Mouse (Mus musculus) heart, embryonic 11.5 days (tissue): ENCODE measurements around the gene Nmnat2. TPM values are rescaled to one million over a fixed set of nuclear protein-coding genes. Genes with fewer than 3 reads are reported as not detected.

Source experiments
- ATAC-seq: fragments of 200-750 bp; cut with Nextera tagmentation; replicated peaks from 2 replicates; pipeline ENCODE4 v1.8.0; 2017; ENCODE audit warnings: moderate library complexity; ENCODE audit not compliant: insufficient number of reproducible peaks, low FRiP score, low TSS enrichment
- H3K27ac ChIP-seq: fragments of 300-500 bp; sonication (generic); 2 replicates; pipeline ENCODE4 v1.5.1; 2014; ENCODE audit warnings: mild to moderate bottlenecking, low read depth, low read length
- H3K27me3 ChIP-seq: fragments of 300-500 bp; sonication (generic); 2 replicates; pipeline ENCODE4 v1.6.1; 2014; ENCODE audit warnings: mild to moderate bottlenecking, low read length, mixed read lengths; ENCODE audit not compliant: control insufficient read depth, insufficient read depth
- H3K36me3 ChIP-seq: fragments of 300-500 bp; sonication (generic); 2 replicates; pipeline ENCODE4 v1.6.1; 2014; ENCODE audit warnings: mild to moderate bottlenecking, low read length, moderate library complexity, mixed read lengths; ENCODE audit not compliant: control insufficient read depth, insufficient read depth
- H3K4me1 ChIP-seq: fragments of 300-500 bp; sonication (generic); 2 replicates; pipeline ENCODE4 v1.6.1; 2014; ENCODE audit warnings: low read length; ENCODE audit not compliant: control insufficient read depth, insufficient read depth
- H3K4me2 ChIP-seq: fragments of 300-500 bp; sonication (generic); 2 replicates; pipeline ENCODE4 v1.6.1; 2014; ENCODE audit warnings: mild to moderate bottlenecking, moderate library complexity
- H3K4me3 ChIP-seq: fragments of 300-500 bp; sonication (generic); 2 replicates; pipeline ENCODE4 v1.5.1; 2014; ENCODE audit warnings: low read depth, low read length
- H3K9ac ChIP-seq: fragments of 300-500 bp; sonication (generic); 2 replicates; pipeline ENCODE4 v1.6.1; 2014; ENCODE audit warnings: mild to moderate bottlenecking, low read depth, low read length, moderate library complexity
- H3K9me3 ChIP-seq: fragments of 300-500 bp; sonication (generic); replicated peaks from 2 replicates; pipeline ENCODE4 v1.6.1; 2016; ENCODE audit warnings: low read length; ENCODE audit not compliant: control insufficient read depth
- WGBS: fragments of 180-500 bp; shearing (Covaris S2); extraction: QIAGEN DNeasy Blood & Tissue Kit; methylation state at CpG from one replicate; pipeline ENCODE4 v1.1.7; 2014; ENCODE audit not compliant: insufficient replicate concordance; 5-methylcytosine and 5-hydroxymethylcytosine counted together
- polyA plus RNA-seq: library from polyadenylated mRNA; unstranded; fragments of >200 nt; fragmentation: Nextera tagmentation; extraction: Ambion mirVana; gene quantifications from 2 replicates; pipeline ENCODE4 v1.2.1, GENCODE M21; 2014

Nmnat2 gene
- polyA plus RNA-seq, 1 experiment from 2014 or later: 0.93 TPM

DNA sequence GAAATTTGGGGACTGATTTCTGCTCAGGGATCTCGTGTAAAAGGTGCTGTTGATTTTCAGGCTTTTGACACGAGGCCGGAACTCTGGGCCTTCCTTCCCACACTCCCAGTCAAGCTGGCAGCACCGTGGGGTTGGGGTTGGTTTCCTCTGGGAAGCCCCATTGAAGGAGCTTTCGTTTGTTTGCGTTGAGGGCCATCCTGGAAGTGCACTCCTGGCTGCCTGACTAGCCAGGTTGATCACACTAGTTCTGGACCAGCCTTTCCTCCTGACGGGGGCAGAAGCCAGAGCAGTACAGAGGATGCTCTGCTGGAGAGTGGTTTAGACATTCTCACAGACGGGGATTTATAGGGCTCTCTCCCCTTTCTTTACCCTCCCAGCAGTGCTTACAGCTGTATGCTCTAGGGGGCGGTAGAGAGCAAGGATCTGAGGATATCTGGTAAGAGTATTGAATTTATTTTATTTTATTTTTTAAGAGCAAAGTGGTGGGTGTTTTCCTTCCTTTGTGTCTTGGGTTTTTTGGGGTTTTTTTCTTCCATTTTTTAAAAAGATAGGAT lies 146.6 kb downstream of the Nmnat2 start:
- 32% methylated on average over 9 of the region's 9 CpGs for WGBS
- peak overlapping the region; percentile 43; the same call in 1 of the 2 replicates for H3K9ac ChIP-seq
- no peaks in the 10 kb centered on the region for H3K36me3 ChIP-seq
- H3K4me1 ChIP-seq: peaks cover 21% of the 10 kb centered on the region
- H3K4me3 ChIP-seq: no peak overlapping the region
- peak overlapping the region; percentile 17; the same call in 1 of the 2 replicates for H3K4me2 ChIP-seq
- H3K9me3 ChIP-seq: no peaks in the 10 kb centered on the region
- ATAC-seq: no peak
- no peaks in the 10 kb centered on the region for H3K27me3 ChIP-seq
- H3K27ac ChIP-seq: peak overlapping the region; percentile 84

- no peaks in the 10 kb centered on the region for H3K36me3 ChIP-seq
- WGBS: 90% methylated on average over 17 of the region's 17 CpGs
- H3K27ac ChIP-seq: no peak overlapping the region
- no peak for ATAC-seq
- no peak overlapping the region for H3K9ac ChIP-seq
- H3K4me2 ChIP-seq: no peak overlapping the region
- H3K4me3 ChIP-seq: no peak overlapping the region
- H3K4me1 ChIP-seq: peaks cover 24% of the 10 kb centered on the region
- H3K9me3 ChIP-seq: no peaks in the 10 kb centered on the region
- no peaks in the 10 kb centered on the region for H3K27me3 ChIP-seq
These were observed 147.7 kb downstream of the Nmnat2 start for GRCm38 (mm10) chr1:153102296-153103185.

DNA sequence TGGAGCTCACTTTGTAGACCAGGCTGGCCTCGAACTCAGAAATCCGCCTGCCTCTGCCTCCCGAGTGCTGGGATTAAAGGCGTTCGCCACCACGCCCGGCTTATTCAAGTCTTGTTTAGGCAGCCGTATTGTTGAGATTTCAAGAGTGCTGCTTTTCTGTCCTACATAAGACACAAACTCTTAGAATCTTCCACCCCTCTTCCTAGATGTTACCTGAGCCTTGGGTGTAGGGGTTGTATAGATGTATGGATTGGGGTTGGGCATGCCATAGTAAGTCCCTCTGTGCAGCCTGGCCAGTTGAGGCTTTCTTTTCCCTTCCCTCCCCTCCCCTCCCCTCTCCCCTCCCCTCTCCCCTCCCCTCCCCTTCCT lies 148.4 kb downstream of the Nmnat2 start:
- no peak overlapping the region for H3K4me2 ChIP-seq
- H3K36me3 ChIP-seq: no peaks in the 10 kb centered on the region
- peaks cover 23% of the 10 kb centered on the region for H3K4me1 ChIP-seq
- no peak overlapping the region for H3K9ac ChIP-seq
- 92% methylated on average over 7 of the region's 8 CpGs for WGBS
- H3K27ac ChIP-seq: no peak overlapping the region
- no peaks in the 10 kb centered on the region for H3K27me3 ChIP-seq
- ATAC-seq: no peak
- no peaks in the 10 kb centered on the region for H3K9me3 ChIP-seq
- H3K4me3 ChIP-seq: no peak overlapping the region

GRCm38 (mm10) chr1:153104804-153105203 lies 150.0 kb downstream of the Nmnat2 start:
- Histone ChIP-seq H3K9me3 (no peaks in the 10 kb centered on the region), H3K36me3 (no peaks in the 10 kb centered on the region), H3K4me3 (no peak overlapping the region), H3K9ac (no peak overlapping the region), H3K27ac (no peak overlapping the region), H3K4me1 (peaks cover 15% of the 10 kb centered on the region), H3K27me3 (no peaks in the 10 kb centered on the region), H3K4me2 (no peak overlapping the region)
- 62% methylated on average over 12 of the region's 12 CpGs for WGBS
- ATAC-seq: no peak

- Histone ChIP-seq H3K27me3 (no peaks in the 10 kb centered on the region), H3K4me1 (peaks cover 13% of the 10 kb centered on the region), H3K9ac (no peak overlapping the region), H3K4me2 (no peak overlapping the region), H3K9me3 (no peaks in the 10 kb centered on the region), H3K4me3 (no peak overlapping the region), H3K27ac (no peak overlapping the region), H3K36me3 (no peaks in the 10 kb centered on the region)
- ATAC-seq: no peak
- 42% methylated on average over 7 of the region's 7 CpGs for WGBS
These were observed 153.1 kb downstream of the Nmnat2 start for GRCm38 (mm10) chr1:153107866-153108265.

DNA sequence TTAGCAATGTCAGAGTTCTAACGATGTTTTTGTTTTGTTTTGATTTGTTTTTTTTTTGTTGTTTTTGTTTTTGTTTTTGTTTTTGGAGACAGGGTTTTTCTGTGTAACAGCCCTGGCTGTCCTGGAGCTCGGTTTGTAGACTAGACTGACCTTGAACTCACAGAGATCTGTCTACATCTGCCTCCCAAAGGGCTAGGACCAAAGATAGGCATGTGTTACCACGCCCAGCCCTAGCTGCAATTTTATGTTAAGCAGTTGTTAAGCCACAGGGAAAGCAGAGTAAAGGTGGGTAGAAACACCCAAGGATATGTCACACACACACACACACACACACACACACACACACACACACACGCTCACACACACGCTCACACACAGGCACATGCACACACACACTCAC lies 154.6 kb downstream of the Nmnat2 start:
- ATAC-seq: no peak
- Histone ChIP-seq H3K27ac (no peak overlapping the region), H3K27me3 (no peaks in the 10 kb centered on the region), H3K36me3 (no peaks in the 10 kb centered on the region), H3K9ac (no peak overlapping the region), H3K4me3 (no peak overlapping the region), H3K4me2 (no peak overlapping the region), H3K9me3 (no peaks in the 10 kb centered on the region), H3K4me1 (peaks cover 13% of the 10 kb centered on the region)
- 70% methylated on average over 5 of the region's 5 CpGs for WGBS

DNA sequence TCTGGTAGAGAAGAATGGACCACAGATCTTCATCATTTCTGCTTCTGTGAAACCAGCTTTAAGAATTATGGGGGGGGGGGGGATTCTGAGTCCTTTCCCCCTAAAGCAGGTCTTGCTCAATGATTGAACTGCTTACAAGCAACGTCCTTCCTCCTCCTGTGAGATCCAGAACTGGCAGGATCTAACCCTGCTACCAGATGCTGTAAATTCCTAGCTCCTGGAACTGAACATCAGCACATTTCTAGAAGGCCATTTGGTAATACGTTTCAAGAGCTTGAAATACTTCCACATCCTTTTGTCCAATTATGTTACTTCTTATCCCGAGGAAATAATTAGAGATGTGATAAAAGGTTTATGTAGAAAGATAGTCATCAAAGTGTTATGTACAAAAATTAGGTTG lies 155.0 kb downstream of the Nmnat2 start:
- Histone ChIP-seq H3K4me1 (peaks cover 13% of the 10 kb centered on the region), H3K4me2 (no peak overlapping the region), H3K9me3 (no peaks in the 10 kb centered on the region), H3K27me3 (no peaks in the 10 kb centered on the region), H3K9ac (no peak overlapping the region), H3K27ac (no peak overlapping the region), H3K4me3 (no peak overlapping the region), H3K36me3 (no peaks in the 10 kb centered on the region)
- ATAC-seq: no peak
- 58% methylated on average over 3 of the region's 3 CpGs for WGBS

DNA sequence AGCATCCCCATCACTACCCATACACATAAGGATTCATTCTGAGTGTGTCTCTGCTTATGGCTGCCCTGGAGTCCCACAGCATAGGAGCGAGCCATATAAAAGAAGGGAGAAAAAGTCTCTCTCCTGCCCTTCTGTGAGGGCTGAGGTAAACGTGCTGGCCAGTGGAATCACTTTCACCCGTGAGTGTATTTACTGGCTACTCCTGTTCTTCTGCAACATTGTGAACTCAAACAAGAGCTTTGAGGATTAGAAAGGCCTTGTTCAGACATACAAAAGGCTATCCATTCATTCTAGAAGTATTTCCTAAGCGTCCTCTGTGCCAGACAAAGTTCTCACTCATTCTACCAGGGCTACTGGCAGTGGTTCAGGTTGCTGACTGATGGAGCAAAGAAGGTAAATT lies 156.8 kb downstream of the Nmnat2 start:
- H3K9me3 ChIP-seq: no peaks in the 10 kb centered on the region
- H3K36me3 ChIP-seq: no peaks in the 10 kb centered on the region
- no peaks in the 10 kb centered on the region for H3K27me3 ChIP-seq
- no peak overlapping the region for H3K4me3 ChIP-seq
- no peak overlapping the region for H3K9ac ChIP-seq
- H3K27ac ChIP-seq: no peak overlapping the region
- H3K4me1 ChIP-seq: peaks cover 2% of the 10 kb centered on the region; the same call in 1 of the 2 replicates
- H3K4me2 ChIP-seq: no peak overlapping the region
- ATAC-seq: no peak
- 70% methylated on average over 4 of the region's 4 CpGs for WGBS
